Mouse (Mus musculus) olfactory bulb, adult 2 months (tissue): ENCODE results near the gene Pck2.

ENCODE experiments used
- CTCF ChIP-seq: fragments of 200-500 bp; IDR thresholded peaks from 2 replicates; pipeline ENCODE4 v1.5.1; 2012; ENCODE audit warnings: low read depth, mild to moderate bottlenecking, low read length, moderate library complexity; ENCODE audit not compliant: insufficient read depth
- POLR2A ChIP-seq: fragments of 200-500 bp; IDR thresholded peaks from 2 replicates; pipeline ENCODE4 v1.6.1; 2012; ENCODE audit warnings: mild to moderate bottlenecking, low read depth, low read length, moderate library complexity; ENCODE audit not compliant: insufficient read depth

GRCm38 (mm10) chr14:55496761-55497448, 43.2 kb upstream of the Pck2 start:
- no peak for TF ChIP-seq CTCF
- TF ChIP-seq POLR2A, result no peak
